9 mouse cellular contexts compared by ENCODE assay signal in the genomic region with DNA sequence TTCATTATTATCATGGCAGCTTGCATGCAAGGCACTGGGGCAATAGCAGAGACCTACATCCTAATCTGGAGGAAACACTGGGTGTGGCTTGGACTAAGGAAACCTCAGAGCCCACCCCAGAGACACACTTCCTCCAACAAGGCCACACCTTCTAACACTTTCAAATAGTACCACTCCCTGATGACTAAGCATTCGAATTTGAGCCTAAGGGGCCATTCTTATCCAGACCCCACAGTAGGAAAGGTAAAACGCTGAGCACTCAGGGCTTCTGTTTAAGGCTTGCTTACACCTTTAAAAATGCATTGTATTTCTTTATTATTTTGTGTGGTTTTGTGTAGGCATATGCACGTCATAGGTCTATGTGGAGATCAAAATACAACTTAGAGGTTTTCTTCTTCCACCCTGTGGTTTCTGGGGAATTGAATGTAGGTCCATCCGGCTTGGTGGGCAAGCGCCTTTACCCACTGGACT.
DNase-seq lines count a peak whose midpoint lies in the region; TF ChIP-seq lines count a peak whose summit lies in the region.
"Had no signal": no experiment of that assay in that cellular context is flagged by ENCODE, and none has a peak within 500 bp of the region (broad histone marks: within the 10 kb centered on the region; RNA-seq: fewer than 3 reads in every experiment).

No protein-coding gene starts in this region.

- no peaks in the 10 kb centered on the region for H3K9me3 ChIP-seq in CH12.LX (replicated peaks; ENCODE audit: low read length)
- H3K9me3 ChIP-seq: neural tube, embryonic 12.5 days had no signal

- H3K9ac ChIP-seq in CH12.LX (ENCODE audit: insufficient read depth, low read depth): no peak overlapping the region; the same call in 1 of the 2 replicates
- H3K9ac ChIP-seq: neural tube, embryonic 12.5 days had no signal

- no peak overlapping the region for H3K4me2 ChIP-seq in CH12.LX (ENCODE audit: insufficient read depth, low read depth, poor library complexity, severe bottlenecking)
- H3K4me2 ChIP-seq: neural tube, embryonic 12.5 days had no signal

- DNase-seq in CH12.LX (ENCODE audit: extremely low read depth): peak; percentile 57
- peak; percentile 75 for DNase-seq in T-cell, adult 2 months (ENCODE audit: low spot score)
- DNase-seq in induced T-regulatory cell, adult 2 months (ENCODE audit: low read depth): peak; percentile 90
- DNase-seq in naive thymus-derived CD4-positive, alpha-beta T cell, adult 2 months (ENCODE audit: low read depth): peak; percentile 73
- no peak for DNase-seq in gastrocnemius, postnatal 36 days
- no peak for DNase-seq in kidney, postnatal 14 days
- no peak for DNase-seq in left cerebral cortex, adult 11 months (ENCODE audit: low spot score)
- DNase-seq: cerebellum, adult 2 months had no signal

- no peaks in the 10 kb centered on the region for H3K27me3 ChIP-seq in CH12.LX (replicated peaks)
- H3K27me3 ChIP-seq: neural tube, embryonic 12.5 days had no signal

- H3K36me3 ChIP-seq in CH12.LX (replicated peaks in 1 of 2; ENCODE audit: control insufficient read depth in 1 of 2, insufficient read depth in 1 of 2, low read length in 1 of 2): no peaks in the 10 kb centered on the region
- H3K36me3 ChIP-seq: neural tube, embryonic 12.5 days had no signal

- dilution Hi-C loops in CH12.LX (cut with MboI; ENCODE audit: extremely low pct_ligation_motif_present, extremely low pct_unique_long_range_greater_than_20kb, low sequenced_read_pairs): no loop called here

- TF ChIP-seq CTCF in CH12.LX (conservative IDR thresholded peaks at IDR 0.05 in 1 of 2, IDR thresholded peaks at IDR 0.05 in 1 of 2; ENCODE audit: low read depth in 2 of 2, low read length in 2 of 2): no peak

- TF ChIP-seq POLR2A in CH12.LX (IDR thresholded peaks at IDR 0.05; ENCODE audit: low read depth, low read length): no peak

- no peak for TF ChIP-seq EP300 in CH12.LX (IDR thresholded peaks at IDR 0.05; ENCODE audit: low read length)

- H3K27ac ChIP-seq in CH12.LX (ENCODE audit: insufficient read depth, low read depth): no peak overlapping the region
- H3K27ac ChIP-seq: neural tube, embryonic 12.5 days had no signal

- in situ Hi-C loops in CH12.LX (cut with MboI; ENCODE audit: low pct_ligation_motif_present, low pct_unique_long_range_greater_than_20kb, low sequenced_read_pairs): no loop called here

- H3K4me3 ChIP-seq in CH12.LX (replicated peaks in 1 of 3; ENCODE audit: low read depth in 2 of 3, low read length in 2 of 3, poor library complexity in 1 of 3): no peak overlapping the region
- H3K4me3 ChIP-seq: neural tube, embryonic 12.5 days had no signal

- no peaks in the 10 kb centered on the region for H3K79me2 ChIP-seq in CH12.LX (replicated peaks; ENCODE audit: control insufficient read depth, extremely low read depth, insufficient read depth, poor library complexity, severe bottlenecking)

- peaks cover 17 to 34% of the 10 kb centered on the region in 2 experiments for H3K4me1 ChIP-seq in CH12.LX (ENCODE audit: control insufficient read depth in 1 of 2, insufficient read depth in 2 of 2)
- H3K4me1 ChIP-seq: neural tube, embryonic 12.5 days had no signal

- intact Hi-C loops in gastrocnemius, postnatal 36 days (cut with DNase I): loop anchor here (5.0 kb wide), 1 partner anchor 145 kb away; no protein-coding TSS in a partner anchor

- TF ChIP-seq RAD21 in CH12.LX (IDR thresholded peaks at IDR 0.05; ENCODE audit: low read depth, low read length): no peak

TF ChIP-seq in CH12.LX, 34 proteins besides CTCF, POLR2A, EP300 and RAD21:
- TF ChIP-seq CHD1 (IDR thresholded peaks at IDR 0.05; ENCODE audit: low read depth, low read length): no peak
- no peak for TF ChIP-seq POLR2AphosphoS2 (IDR thresholded peaks at IDR 0.05; ENCODE audit: low read depth, low read length)
- TF ChIP-seq ZNF384 (IDR thresholded peaks at IDR 0.05; ENCODE audit: low read depth, low read length): no peak
- no peak for TF ChIP-seq IRF4 (IDR thresholded peaks at IDR 0.05; ENCODE audit: low read depth, low read length)
- no peak for TF ChIP-seq UBTF (IDR thresholded peaks at IDR 0.05; ENCODE audit: low read depth, low read length)
- TF ChIP-seq HCFC1 (IDR thresholded peaks at IDR 0.05; ENCODE audit: low read depth, low read length): no peak
- TF ChIP-seq SIN3A (IDR thresholded peaks at IDR 0.05; ENCODE audit: low read length): no peak
- no peak for TF ChIP-seq GABPA (IDR thresholded peaks at IDR 0.05; ENCODE audit: insufficient replicate concordance, low read depth, low read length)
- TF ChIP-seq ZC3H11A (IDR thresholded peaks at IDR 0.05; ENCODE audit: low read depth, low read length): no peak
- TF ChIP-seq NELFE (IDR thresholded peaks at IDR 0.05; ENCODE audit: low read depth, low read length): no peak
- TF ChIP-seq SMC3 (IDR thresholded peaks at IDR 0.05; ENCODE audit: low read depth, low read length): no peak
- no peak for TF ChIP-seq USF1 (IDR thresholded peaks at IDR 0.05; ENCODE audit: low read depth, low read length)
- TF ChIP-seq PAX5 (IDR thresholded peaks at IDR 0.05; ENCODE audit: low read length): no peak
- TF ChIP-seq MXI1 (IDR thresholded peaks at IDR 0.05; ENCODE audit: low read depth, low read length): no peak

Comparison
In these comparisons a context has a peak if more than half of its experiments do, and no peak if none do; other contexts are left out.
1. DNase-seq: peak in CH12.LX (single experiment), T-cell, adult 2 months (single experiment), induced T-regulatory cell, adult 2 months (single experiment) and naive thymus-derived CD4-positive, alpha-beta T cell, adult 2 months (single experiment); none in gastrocnemius, postnatal 36 days (0 of 2), kidney, postnatal 14 days (single experiment) and left cerebral cortex, adult 11 months (single experiment).